Mouse (Mus musculus) limb, embryonic 13.5 days (tissue): ENCODE measurements at regions not wholly inside any gene's neighbourhood (a gene's known extent, or its start where the extent isn't known, plus 50 kb on each side); places are given as distances from the start of the nearest gene placed in this dataset.

Experiments
- ATAC-seq: fragments of 200-750 bp; cut with Nextera tagmentation; 2 replicates; pipeline ENCODE4 v1.8.0; 2017; ENCODE audit warnings: low read depth, moderate number of reproducible peaks, moderate TSS enrichment; ENCODE audit not compliant: low FRiP score
- H3K27ac ChIP-seq: fragments of 300-500 bp; sonication (generic); 2 replicates; pipeline ENCODE4 v1.5.1; 2015; ENCODE audit warnings: inconsistent platforms, mild to moderate bottlenecking, moderate library complexity
- H3K27me3 ChIP-seq: fragments of 300-500 bp; sonication (generic); 2 replicates; pipeline ENCODE4 v1.6.1; 2015; ENCODE audit warnings: mild to moderate bottlenecking, inconsistent platforms
- H3K36me3 ChIP-seq: fragments of 300-500 bp; sonication (generic); 2 replicates; pipeline ENCODE4 v1.6.1; 2015; ENCODE audit warnings: inconsistent platforms, mild to moderate bottlenecking, moderate library complexity
- H3K4me1 ChIP-seq: fragments of 300-500 bp; sonication (generic); 2 replicates; pipeline ENCODE4 v1.6.1; 2015; ENCODE audit warnings: inconsistent platforms
- H3K4me2 ChIP-seq: fragments of 300-500 bp; sonication (generic); replicated peaks from 2 replicates; pipeline ENCODE4 v1.6.1; 2015; ENCODE audit warnings: inconsistent platforms, mild to moderate bottlenecking, moderate library complexity
- H3K4me3 ChIP-seq: fragments of 300-500 bp; sonication (generic); 2 replicates; pipeline ENCODE4 v1.5.1; 2015; ENCODE audit warnings: moderate library complexity, mild to moderate bottlenecking, inconsistent platforms
- H3K9ac ChIP-seq: fragments of 300-500 bp; sonication (generic); 2 replicates; pipeline ENCODE4 v1.6.1; 2015; ENCODE audit warnings: mild to moderate bottlenecking, inconsistent platforms
- H3K9me3 ChIP-seq: fragments of 300-500 bp; sonication (generic); 2 replicates; pipeline ENCODE4 v1.6.1; 2016; ENCODE audit warnings: inconsistent platforms
- WGBS: fragments of 180-500 bp; shearing (Covaris S2); methylation state at CpG from one replicate; pipeline ENCODE4 v1.1.7; 2015; 5-methylcytosine and 5-hydroxymethylcytosine counted together

DNA sequence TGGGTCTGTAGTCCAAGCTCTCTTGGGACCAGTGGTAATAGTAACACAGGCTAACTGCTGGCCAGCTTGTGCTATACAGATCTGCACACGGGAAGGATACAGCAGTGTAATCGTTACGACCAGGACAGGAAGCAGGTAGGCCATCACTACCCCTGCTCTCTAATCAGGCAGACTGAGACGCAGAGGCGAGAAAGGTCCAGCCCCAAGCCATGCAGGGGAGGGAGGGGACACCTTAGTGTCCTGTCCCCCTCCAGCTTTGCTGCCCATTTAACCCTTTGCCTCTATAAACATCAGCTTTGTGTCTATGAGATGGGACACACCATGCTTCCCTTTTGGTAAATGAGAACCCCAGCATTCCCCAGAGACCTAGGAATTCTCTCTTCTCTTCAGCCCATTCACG lies 249.9 kb downstream of the Bcl11b start:
- WGBS: 46% methylated on average over 6 of the region's 6 CpGs
- Histone ChIP-seq H3K4me3 (no peak overlapping the region), H3K36me3 (no peaks in the 10 kb centered on the region), H3K4me2 (no peak overlapping the region), H3K27me3 (peaks cover 8% of the 10 kb centered on the region), H3K9me3 (no peaks in the 10 kb centered on the region), H3K27ac (no peak overlapping the region), H3K4me1 (peaks cover 67% of the 10 kb centered on the region), H3K9ac (no peak overlapping the region)
- ATAC-seq: no peak

DNA sequence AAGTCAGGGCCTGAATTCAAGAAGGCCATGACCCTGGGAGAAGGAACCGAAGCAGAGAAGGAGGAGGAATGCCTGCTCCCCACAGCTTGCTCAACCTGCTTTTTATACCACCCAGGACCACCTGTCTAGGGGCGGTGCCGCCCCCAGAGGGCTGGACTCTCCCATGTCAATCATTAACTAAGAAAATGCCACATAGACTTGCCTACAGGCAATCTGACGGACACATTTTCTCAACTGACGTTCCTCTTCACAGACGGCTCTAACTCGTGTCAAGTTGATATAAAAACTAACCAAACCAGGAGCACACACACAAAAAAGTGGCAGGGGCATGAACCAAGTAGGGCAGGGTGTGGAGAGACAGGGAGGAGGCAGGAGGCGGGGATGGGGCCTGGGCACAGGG lies 248.5 kb downstream of the Bcl11b start:
- WGBS: 75% methylated on average over 8 of the region's 8 CpGs
- H3K27me3 ChIP-seq: peaks cover 8% of the 10 kb centered on the region
- no peak overlapping the region for H3K4me3 ChIP-seq
- H3K9me3 ChIP-seq: no peaks in the 10 kb centered on the region
- no peaks in the 10 kb centered on the region for H3K36me3 ChIP-seq
- H3K9ac ChIP-seq: no peak overlapping the region
- no peak overlapping the region for H3K4me2 ChIP-seq
- no peak overlapping the region for H3K27ac ChIP-seq
- no peak for ATAC-seq
- peaks cover 60% of the 10 kb centered on the region for H3K4me1 ChIP-seq

GRCm38 (mm10) chr12:107755820-107756517 lies 247.4 kb downstream of the Bcl11b start:
- Histone ChIP-seq H3K36me3 (no peaks in the 10 kb centered on the region), H3K9me3 (no peaks in the 10 kb centered on the region), H3K9ac (no peak overlapping the region), H3K27ac (no peak overlapping the region), H3K4me2 (no peak overlapping the region), H3K4me3 (no peak overlapping the region), H3K4me1 (peaks cover 50% of the 10 kb centered on the region), H3K27me3 (peaks cover 8% of the 10 kb centered on the region)
- ATAC-seq: no peak
- WGBS: 83% methylated on average over 13 of the region's 13 CpGs

- H3K27me3 ChIP-seq: peaks cover 8% of the 10 kb centered on the region
- H3K4me1 ChIP-seq: peaks cover 43% of the 10 kb centered on the region
- no peak overlapping the region for H3K4me2 ChIP-seq
- no peak overlapping the region for H3K4me3 ChIP-seq
- ATAC-seq: no peak
- WGBS: 29% methylated on average over 10 of the region's 10 CpGs
- H3K36me3 ChIP-seq: no peaks in the 10 kb centered on the region
- H3K27ac ChIP-seq: no peak overlapping the region
- H3K9me3 ChIP-seq: no peaks in the 10 kb centered on the region
- H3K9ac ChIP-seq: no peak overlapping the region
Observed at GRCm38 (mm10) chr12:107757184-107757583, 246.2 kb downstream of the Bcl11b start.

- H3K4me2 ChIP-seq: peak overlapping the region; percentile 34
- H3K27me3 ChIP-seq: peaks cover 7% of the 10 kb centered on the region
- peak overlapping the region; percentile 44; the same call in 1 of the 2 replicates for H3K27ac ChIP-seq
- H3K4me1 ChIP-seq: peaks cover 33% of the 10 kb centered on the region
- ATAC-seq: peak; percentile 76
- no peaks in the 10 kb centered on the region for H3K36me3 ChIP-seq
- WGBS: 11% methylated on average over 16 of the region's 16 CpGs
- no peak overlapping the region for H3K9ac ChIP-seq
- H3K4me3 ChIP-seq: no peak overlapping the region
- no peaks in the 10 kb centered on the region for H3K9me3 ChIP-seq
Observed at GRCm38 (mm10) chr12:107757996-107758791, 245.2 kb downstream of the Bcl11b start.

DNA sequence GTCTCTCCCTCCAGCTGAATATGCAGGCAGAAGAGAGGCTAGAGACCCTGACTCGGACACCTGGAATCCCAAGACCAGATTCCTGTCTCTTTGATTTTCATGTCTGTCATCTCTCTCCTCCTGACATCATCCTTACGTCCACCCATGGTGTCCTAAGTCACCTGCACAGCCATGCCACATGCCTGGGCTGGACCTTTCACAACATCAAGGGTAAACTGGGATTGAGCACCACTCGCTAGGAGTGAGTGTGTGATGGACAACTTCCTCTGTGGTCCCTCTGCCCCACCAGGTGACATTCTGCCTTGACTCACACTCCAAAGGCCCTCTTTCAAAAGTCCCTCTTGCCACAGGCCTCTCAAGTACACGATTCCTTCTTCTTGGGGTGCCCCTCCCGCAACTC lies 244.1 kb downstream of the Bcl11b start:
- 75% methylated on average over 5 of the region's 5 CpGs for WGBS
- Histone ChIP-seq H3K27ac (0 out of 2 replicates have a peak overlapping the region, but pooled peaks have one; percentile 39), H3K9me3 (no peaks in the 10 kb centered on the region), H3K4me1 (peaks cover 27% of the 10 kb centered on the region), H3K27me3 (no peaks in the 10 kb centered on the region; the same call in none of the 2 replicates), H3K9ac (no peak overlapping the region), H3K36me3 (no peaks in the 10 kb centered on the region), H3K4me2 (no peak overlapping the region), H3K4me3 (no peak overlapping the region)
- no peak for ATAC-seq

DNA sequence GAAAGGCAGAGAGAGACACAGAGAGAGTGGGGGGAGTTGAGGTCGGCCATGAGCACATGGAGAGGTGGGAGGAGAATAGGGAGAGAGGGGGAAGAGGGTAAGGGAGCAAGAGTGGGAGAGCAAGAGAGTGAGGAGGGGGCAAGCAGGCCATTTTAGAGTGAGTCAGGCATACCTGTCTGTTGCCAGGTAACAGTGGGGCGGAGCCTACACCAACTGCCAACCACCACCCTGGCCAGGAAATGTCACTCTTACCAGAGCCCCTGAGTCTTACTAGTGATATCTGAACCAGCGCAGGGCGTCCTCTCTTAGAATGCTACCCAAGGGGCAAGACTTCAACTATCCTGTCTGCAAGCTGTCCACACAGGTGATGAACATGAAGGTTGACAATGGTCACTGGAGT lies 243.5 kb downstream of the Bcl11b start:
- 90% methylated on average over 4 of the region's 4 CpGs for WGBS
- no peak for ATAC-seq
- Histone ChIP-seq H3K9me3 (no peaks in the 10 kb centered on the region), H3K9ac (no peak overlapping the region), H3K27ac (no peak overlapping the region), H3K36me3 (no peaks in the 10 kb centered on the region), H3K27me3 (no peaks in the 10 kb centered on the region; the same call in none of the 2 replicates), H3K4me2 (no peak overlapping the region), H3K4me3 (no peak overlapping the region), H3K4me1 (peaks cover 27% of the 10 kb centered on the region)

DNA sequence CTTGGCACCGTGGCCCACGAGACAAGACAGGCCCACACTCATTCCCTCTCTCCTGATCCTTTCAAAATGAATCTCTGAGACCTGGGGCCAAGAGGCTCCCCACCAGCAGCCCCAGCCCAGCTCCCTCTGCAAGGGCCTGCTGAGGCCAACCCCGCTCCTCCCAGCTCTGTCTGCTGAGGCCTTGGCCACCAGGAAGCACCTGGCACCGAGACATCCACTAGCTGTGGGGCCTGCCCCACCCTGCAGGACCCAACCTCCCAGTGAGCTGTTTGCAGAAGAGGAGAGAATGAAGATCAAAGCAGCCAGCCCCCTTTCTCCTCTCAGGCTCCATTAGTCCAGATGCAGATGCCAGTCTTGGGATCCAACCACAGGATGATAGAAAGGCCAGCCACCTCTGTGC lies 241.3 kb downstream of the Bcl11b start:
- WGBS: 66% methylated on average over 4 of the region's 4 CpGs
- no peak overlapping the region for H3K27ac ChIP-seq
- H3K9me3 ChIP-seq: no peaks in the 10 kb centered on the region
- H3K36me3 ChIP-seq: no peaks in the 10 kb centered on the region
- no peaks in the 10 kb centered on the region; the same call in 1 of the 2 replicates for H3K27me3 ChIP-seq
- no peak overlapping the region for H3K4me2 ChIP-seq
- no peak overlapping the region for H3K4me3 ChIP-seq
- H3K9ac ChIP-seq: no peak overlapping the region
- H3K4me1 ChIP-seq: peaks cover 20% of the 10 kb centered on the region
- no peak for ATAC-seq

DNA sequence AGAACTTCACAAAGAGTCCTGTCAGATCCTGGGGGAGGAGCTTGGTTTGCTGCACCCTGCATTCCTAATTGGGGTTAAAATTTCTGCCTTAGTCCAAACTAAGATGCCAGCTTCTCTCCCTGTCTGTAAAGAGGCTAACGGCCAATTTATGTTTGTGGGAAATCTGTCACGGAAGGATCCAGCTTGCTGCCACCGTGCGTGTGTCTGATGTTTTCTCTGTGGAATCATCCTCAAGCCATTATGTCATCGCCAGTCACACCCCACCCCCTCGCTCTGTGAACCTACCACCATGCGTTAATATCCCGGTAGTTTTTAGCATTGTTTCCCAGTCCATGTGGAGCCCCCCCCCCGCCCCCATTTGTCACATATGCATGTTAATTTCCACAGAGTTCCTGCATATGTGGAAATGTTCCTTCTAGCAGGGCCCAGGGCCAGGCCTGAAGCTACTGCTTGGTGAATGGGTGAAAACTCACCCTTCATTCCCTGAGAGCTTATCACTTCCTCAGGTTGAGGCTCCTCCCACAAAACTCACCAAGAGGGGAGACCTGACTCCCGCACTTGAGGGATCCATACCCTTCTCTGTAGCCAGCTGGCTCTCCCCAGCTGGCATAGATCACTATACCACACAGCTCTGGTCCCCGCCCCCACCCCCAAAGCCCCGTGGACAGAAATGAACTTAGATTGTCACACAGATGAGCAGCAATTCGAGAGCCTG lies 233.4 kb downstream of the Bcl11b start:
- Histone ChIP-seq H3K4me3 (no peak overlapping the region), H3K27ac (no peak overlapping the region), H3K27me3 (no peaks in the 10 kb centered on the region), H3K9ac (no peak overlapping the region), H3K9me3 (no peaks in the 10 kb centered on the region), H3K4me2 (no peak overlapping the region), H3K4me1 (no peaks in the 10 kb centered on the region), H3K36me3 (no peaks in the 10 kb centered on the region)
- ATAC-seq: no peak
- WGBS: 66% methylated on average over 13 of the region's 13 CpGs

DNA sequence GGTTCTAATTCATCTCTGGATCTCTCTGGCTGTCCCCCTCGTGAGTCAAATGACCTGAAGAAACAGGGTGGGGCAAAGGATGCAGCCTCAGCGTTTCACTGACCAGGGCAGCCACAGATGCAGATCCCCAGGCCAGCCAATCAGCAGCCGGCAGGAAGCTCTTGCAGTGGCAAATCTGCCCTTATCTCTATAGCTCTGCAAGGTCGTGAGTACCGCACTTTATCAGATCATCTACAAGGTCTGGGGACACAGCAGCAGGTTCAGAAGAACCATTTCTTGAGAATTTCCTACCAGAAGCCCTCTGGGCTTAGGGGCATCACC lies 232.9 kb downstream of the Bcl11b start:
- Histone ChIP-seq H3K27me3 (no peaks in the 10 kb centered on the region), H3K4me2 (no peak overlapping the region), H3K4me1 (no peaks in the 10 kb centered on the region), H3K9ac (no peak overlapping the region), H3K36me3 (no peaks in the 10 kb centered on the region), H3K27ac (no peak overlapping the region), H3K4me3 (no peak overlapping the region), H3K9me3 (peaks cover 2% of the 10 kb centered on the region; the same call in 1 of the 2 replicates)
- ATAC-seq: no peak
- 20% methylated on average over 5 of the region's 5 CpGs for WGBS

- H3K27me3 ChIP-seq: no peaks in the 10 kb centered on the region
- H3K9ac ChIP-seq: no peak overlapping the region
- H3K36me3 ChIP-seq: no peaks in the 10 kb centered on the region
- ATAC-seq: no peak
- no peak overlapping the region for H3K27ac ChIP-seq
- no peaks in the 10 kb centered on the region for H3K4me1 ChIP-seq
- 80% methylated on average over 2 of the region's 2 CpGs for WGBS
- H3K4me2 ChIP-seq: no peak overlapping the region
- H3K4me3 ChIP-seq: no peak overlapping the region
- peaks cover 6% of the 10 kb centered on the region; the same call in 1 of the 2 replicates for H3K9me3 ChIP-seq
Observed at GRCm38 (mm10) chr12:107771325-107771724, 232.1 kb downstream of the Bcl11b start.

GRCm38 (mm10) chr12:107771809-107772208 lies 231.6 kb downstream of the Bcl11b start:
- no peak overlapping the region for H3K27ac ChIP-seq
- H3K27me3 ChIP-seq: no peaks in the 10 kb centered on the region
- no peaks in the 10 kb centered on the region for H3K36me3 ChIP-seq
- no peaks in the 10 kb centered on the region for H3K4me1 ChIP-seq
- H3K9me3 ChIP-seq: peaks cover 6% of the 10 kb centered on the region; the same call in 1 of the 2 replicates
- no peak overlapping the region for H3K4me3 ChIP-seq
- no peak for ATAC-seq
- no peak overlapping the region for H3K9ac ChIP-seq
- no peak overlapping the region for H3K4me2 ChIP-seq
- WGBS: 61% methylated on average over 3 of the region's 3 CpGs
